Mouse (Mus musculus): ENCODE results near the gene Tnks2. TPM values are rescaled to one million over a fixed set of nuclear protein-coding genes. Genes with fewer than 3 reads are reported as not detected.
"Not testable (repeated sequence)": the region's sequence is repeated elsewhere in the genome, so short reads cannot be mapped to it uniquely, and the experiment has no call there.

Tnks2 gene
- polyA plus RNA-seq, 1 experiment from 2014 or later: 48.4 TPM

DNA sequence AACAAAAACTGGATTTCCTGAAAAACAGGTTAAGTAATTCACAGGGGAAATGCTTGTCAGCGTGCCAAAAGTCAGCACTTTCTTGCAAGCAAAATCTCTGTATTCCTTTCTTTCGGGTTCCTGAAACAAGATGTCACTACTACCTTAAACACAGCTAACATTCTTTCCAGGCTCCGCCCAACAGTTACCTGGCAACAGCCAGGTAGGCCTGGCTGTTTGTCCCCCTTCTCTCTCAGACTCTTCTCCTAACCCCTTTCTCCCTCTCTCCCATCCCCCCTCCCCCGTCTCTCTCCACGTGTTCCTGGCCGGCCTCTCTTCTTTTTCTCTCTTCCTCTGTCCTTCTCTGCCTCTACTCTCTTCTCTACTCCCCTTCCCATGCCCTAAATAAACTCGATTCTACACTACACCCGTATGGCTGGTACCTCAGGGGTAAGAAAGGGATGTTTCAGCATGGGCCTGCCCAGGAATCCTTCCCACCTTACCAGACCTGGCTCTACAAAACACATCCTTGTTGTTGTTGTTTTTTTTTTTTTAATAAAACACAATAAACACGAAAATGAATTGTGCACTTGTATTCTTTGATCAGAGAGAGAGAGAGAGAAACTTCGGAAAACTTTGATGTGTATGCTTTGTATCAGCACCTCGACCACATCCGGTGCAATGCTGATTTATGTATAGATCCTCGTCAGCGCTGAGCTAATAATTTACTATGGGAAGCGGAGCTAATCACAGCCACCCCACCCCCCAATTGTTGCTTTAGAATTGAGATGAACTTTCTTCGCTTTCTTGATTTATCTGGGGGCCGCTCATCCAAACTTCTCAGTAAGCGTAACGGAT lies 863 bp upstream of the Tnks2 start:
- H3K9ac ChIP-seq: peak overlapping the region; percentile 99
- WGBS: 8% methylated on average over 19 of the region's 19 CpGs
- H3K27me3 ChIP-seq: no peaks in the 10 kb centered on the region
- peak overlapping the region; percentile 90 for H3K4me2 ChIP-seq
- peaks cover 36% of the 10 kb centered on the region for H3K4me1 ChIP-seq (replicated peaks)
- H3K4me3 ChIP-seq: peak overlapping the region; percentile 99
- H3K9me3 ChIP-seq: no peaks in the 10 kb centered on the region
- peak; percentile 34; the same call in 1 of the 2 replicates for ATAC-seq (ENCODE audit: low read depth)
- peaks cover 1% of the 10 kb centered on the region; the same call in 1 of the 2 replicates for H3K36me3 ChIP-seq
- H3K27ac ChIP-seq (replicated peaks): peak overlapping the region; percentile 97

DNA sequence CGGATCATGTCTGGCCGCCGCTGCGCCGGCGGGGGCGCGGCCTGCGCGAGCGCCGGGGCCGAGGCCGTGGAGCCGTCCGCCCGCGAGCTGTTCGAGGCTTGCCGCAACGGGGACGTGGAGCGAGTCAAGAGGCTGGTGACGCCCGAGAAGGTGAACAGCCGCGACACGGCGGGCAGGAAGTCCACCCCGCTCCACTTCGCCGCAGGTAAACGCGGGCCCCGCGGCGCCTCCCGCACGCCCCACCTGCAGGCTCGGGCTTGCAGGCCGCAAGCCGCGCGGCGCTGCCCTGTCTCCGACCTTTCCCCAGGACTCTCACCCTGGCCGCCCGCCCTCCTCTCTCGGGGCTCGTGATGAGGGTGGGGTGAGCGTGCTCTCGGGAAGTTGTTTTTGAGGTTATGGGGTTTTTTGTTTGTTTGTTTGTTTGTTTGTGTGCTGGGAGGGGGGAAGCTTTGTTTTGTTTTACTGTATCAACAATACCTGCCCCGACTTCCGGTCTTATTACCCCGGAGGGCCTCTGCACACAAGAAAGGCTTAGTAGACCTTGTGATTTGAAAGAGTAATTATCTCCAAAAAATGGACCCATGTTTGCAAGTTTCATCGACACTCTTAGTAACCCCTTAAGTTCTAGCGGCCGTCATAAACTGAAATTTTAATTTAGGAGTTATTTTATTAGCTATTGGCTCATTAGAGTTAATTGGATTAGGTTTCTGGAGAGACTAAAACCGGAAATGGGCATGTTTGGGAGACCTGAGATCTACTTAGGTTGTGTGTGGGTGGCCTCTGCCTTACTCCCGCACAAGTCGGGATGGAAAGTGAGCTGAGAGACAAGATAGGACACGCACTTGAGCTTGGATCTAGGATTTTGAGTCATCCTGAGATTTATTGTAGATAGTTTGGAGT lies 750 bp downstream of the Tnks2 start:
- WGBS: under 1% methylated on average over 62 of the region's 62 CpGs
- Histone ChIP-seq H3K4me2 (peak overlapping the region; percentile 90), H3K27me3 (no peaks in the 10 kb centered on the region), H3K9me3 (no peaks in the 10 kb centered on the region), H3K36me3 (peaks cover 6% of the 10 kb centered on the region; the same call in 1 of the 2 replicates), H3K4me1 (replicated peaks) (peaks cover 46% of the 10 kb centered on the region), H3K27ac (replicated peaks) (peak overlapping the region; percentile 97), H3K9ac (peak overlapping the region; percentile 99), H3K4me3 (peak overlapping the region; percentile 99)
- ATAC-seq (ENCODE audit: low read depth): peak; percentile 74

DNA sequence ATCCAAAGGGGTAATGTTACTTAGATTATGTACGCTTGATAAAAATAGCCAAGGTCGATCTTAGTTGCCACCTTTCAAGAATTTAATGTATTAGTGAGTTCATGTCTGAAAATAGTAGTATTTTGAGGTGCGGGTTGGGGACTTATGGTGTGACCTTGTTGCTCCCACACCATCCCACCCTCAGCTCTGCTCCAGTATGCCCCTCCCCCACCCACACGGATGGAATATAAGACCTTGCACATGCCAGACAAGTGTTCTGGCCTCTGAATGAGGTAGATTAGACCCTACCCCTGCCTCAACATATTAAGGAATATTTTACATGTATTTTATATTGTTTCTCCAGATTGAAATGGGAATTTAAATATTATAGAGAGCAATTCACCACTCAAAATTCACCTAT lies 2.0 kb downstream of the Tnks2 start:
- Histone ChIP-seq H3K27ac (replicated peaks) (no peak overlapping the region), H3K36me3 (peaks cover 6% of the 10 kb centered on the region; the same call in 1 of the 2 replicates), H3K4me3 (peak overlapping the region; percentile 99), H3K4me1 (replicated peaks) (peaks cover 46% of the 10 kb centered on the region), H3K9me3 (no peaks in the 10 kb centered on the region), H3K27me3 (no peaks in the 10 kb centered on the region), H3K9ac (peak overlapping the region; percentile 61), H3K4me2 (peak overlapping the region; percentile 90)
- 52% methylated on average over 4 of the region's 4 CpGs for WGBS
- ATAC-seq (ENCODE audit: low read depth): no peak

DNA sequence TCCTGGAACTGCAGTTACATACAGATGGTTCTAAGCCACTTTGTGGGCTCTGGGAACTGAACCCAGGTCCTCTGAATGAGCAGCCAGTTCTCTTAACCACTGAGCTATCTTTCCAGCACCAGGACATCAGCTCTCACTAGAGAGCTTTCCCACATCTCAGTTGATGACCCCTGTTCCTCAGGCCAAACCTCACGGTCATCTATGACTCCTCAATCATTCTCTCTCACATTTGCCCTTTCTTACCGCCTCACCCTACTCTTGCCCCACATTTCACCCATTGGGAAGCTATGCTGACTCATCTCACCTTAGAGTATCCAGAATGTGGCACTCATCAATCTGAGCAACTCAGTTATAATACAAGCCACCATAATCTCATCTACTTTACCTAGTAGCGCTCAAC lies 6.3 kb downstream of the Tnks2 start:
- WGBS: 94% methylated on average over 3 of the region's 3 CpGs
- peaks cover 19% of the 10 kb centered on the region for H3K36me3 ChIP-seq
- H3K9ac ChIP-seq: no peak overlapping the region
- no peak for ATAC-seq (ENCODE audit: low read depth)
- no peaks in the 10 kb centered on the region for H3K9me3 ChIP-seq
- no peak overlapping the region for H3K27ac ChIP-seq (replicated peaks)
- no peaks in the 10 kb centered on the region for H3K27me3 ChIP-seq
- peaks cover 44% of the 10 kb centered on the region for H3K4me1 ChIP-seq (replicated peaks)
- no peak overlapping the region for H3K4me3 ChIP-seq
- H3K4me2 ChIP-seq: no peak overlapping the region

DNA sequence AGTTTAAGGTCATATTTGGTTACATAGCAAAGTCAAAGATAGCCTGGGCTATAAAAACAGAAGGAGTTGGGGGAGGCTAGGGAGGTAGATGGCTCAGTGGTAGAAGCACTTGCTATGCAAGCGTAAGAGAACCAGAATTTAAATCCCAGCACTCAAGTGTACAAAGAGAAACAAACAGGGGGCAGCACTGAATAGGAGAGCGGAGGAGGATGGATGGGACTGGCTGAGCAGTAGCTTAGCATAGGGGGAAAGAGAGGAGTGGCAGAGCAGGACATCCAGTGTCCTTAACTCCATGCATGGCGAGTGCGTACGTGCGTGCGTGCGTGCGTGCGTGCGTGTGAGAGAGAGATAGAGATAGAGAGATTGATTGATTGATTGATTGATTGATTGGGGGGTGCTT lies 9.8 kb downstream of the Tnks2 start:
- ATAC-seq (ENCODE audit: low read depth): no peak
- H3K9me3 ChIP-seq: no peaks in the 10 kb centered on the region
- 0 out of 2 replicates have a peak, but pooled peaks cover 15% of the 10 kb centered on the region for H3K4me1 ChIP-seq (replicated peaks)
- H3K36me3 ChIP-seq: peaks cover 45% of the 10 kb centered on the region
- H3K4me2 ChIP-seq: no peak overlapping the region
- H3K27me3 ChIP-seq: no peaks in the 10 kb centered on the region
- H3K27ac ChIP-seq (replicated peaks): no peak overlapping the region
- no peak overlapping the region for H3K4me3 ChIP-seq
- 92% methylated on average over 11 of the region's 11 CpGs for WGBS
- H3K9ac ChIP-seq: no peak overlapping the region

DNA sequence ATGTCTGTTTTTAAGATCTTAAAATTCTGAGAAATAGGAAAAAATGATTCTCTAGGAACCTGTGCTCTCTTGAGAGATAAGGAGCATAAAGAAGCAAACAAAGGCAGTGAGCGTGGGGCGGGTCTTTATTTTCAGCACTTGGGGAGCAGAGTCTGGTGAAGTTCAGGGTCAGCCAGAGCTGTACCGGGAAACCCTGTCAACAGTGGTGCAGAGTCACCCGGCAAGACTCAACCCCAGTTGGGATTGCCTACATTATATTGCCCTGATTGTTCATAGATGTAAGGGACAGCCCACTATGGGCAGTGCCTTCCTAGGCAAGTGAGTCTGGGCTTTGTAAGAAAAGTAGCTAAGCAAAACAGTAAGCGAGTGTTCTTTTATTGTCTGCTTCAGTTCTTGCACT lies 11.9 kb downstream of the Tnks2 start:
- no peak for ATAC-seq (ENCODE audit: low read depth)
- 81% methylated on average over 5 of the region's 5 CpGs for WGBS
- Histone ChIP-seq H3K27me3 (no peaks in the 10 kb centered on the region), H3K9me3 (no peaks in the 10 kb centered on the region), H3K27ac (replicated peaks) (no peak overlapping the region), H3K9ac (no peak overlapping the region), H3K4me1 (replicated peaks) (0 out of 2 replicates have a peak, but pooled peaks cover 10% of the 10 kb centered on the region), H3K4me3 (no peak overlapping the region), H3K36me3 (peaks cover 61% of the 10 kb centered on the region), H3K4me2 (no peak overlapping the region)

DNA sequence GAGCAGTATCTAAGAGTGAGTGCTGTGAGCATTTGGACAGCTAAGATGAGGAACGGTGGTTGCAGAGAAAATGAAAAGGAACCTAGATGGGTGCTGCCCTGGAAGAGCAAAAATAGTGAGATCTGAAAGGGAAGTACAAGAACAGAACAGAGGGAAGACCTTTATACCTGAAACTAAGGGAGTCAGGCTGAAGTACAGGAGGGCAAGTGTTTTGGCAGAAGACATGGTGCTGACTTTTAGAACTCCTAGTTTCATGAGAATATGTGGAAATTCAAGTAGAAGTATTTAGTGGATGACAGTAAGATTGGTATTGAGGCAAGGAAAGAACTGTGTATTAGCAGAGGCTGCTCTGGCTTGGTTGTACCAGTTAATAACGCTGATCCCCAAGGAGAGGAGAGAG lies 19.8 kb downstream of the Tnks2 start:
- H3K9ac ChIP-seq: no peak overlapping the region
- ATAC-seq (ENCODE audit: low read depth): no peak
- H3K4me2 ChIP-seq: no peak overlapping the region
- WGBS: 95% methylated on average over 2 of the region's 2 CpGs
- H3K9me3 ChIP-seq: no peaks in the 10 kb centered on the region
- H3K4me3 ChIP-seq: no peak overlapping the region
- H3K27ac ChIP-seq (replicated peaks): no peak overlapping the region
- peaks cover 87% of the 10 kb centered on the region for H3K36me3 ChIP-seq
- no peaks in the 10 kb centered on the region for H3K4me1 ChIP-seq (replicated peaks)
- no peaks in the 10 kb centered on the region for H3K27me3 ChIP-seq

DNA sequence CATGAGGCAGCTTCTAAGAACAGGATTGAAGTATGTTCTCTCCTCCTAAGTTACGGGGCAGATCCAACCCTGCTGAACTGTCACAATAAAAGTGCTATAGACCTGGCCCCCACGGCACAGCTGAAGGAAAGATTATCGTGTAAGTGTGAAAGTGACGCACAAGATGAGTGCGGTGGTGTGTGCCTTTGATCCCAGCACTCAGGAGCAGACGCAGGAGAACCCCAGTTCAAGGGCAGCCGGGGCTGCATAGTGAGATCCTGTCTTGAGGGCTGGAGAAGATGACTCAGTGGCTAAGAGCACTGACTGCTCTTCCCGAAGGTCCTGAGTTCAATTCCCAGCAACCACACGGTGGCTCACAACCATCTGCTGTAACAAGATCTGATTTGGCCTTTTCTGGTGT lies 23.8 kb downstream of the Tnks2 start:
- no peak overlapping the region for H3K4me3 ChIP-seq
- H3K36me3 ChIP-seq: peaks cover 87% of the 10 kb centered on the region

DNA sequence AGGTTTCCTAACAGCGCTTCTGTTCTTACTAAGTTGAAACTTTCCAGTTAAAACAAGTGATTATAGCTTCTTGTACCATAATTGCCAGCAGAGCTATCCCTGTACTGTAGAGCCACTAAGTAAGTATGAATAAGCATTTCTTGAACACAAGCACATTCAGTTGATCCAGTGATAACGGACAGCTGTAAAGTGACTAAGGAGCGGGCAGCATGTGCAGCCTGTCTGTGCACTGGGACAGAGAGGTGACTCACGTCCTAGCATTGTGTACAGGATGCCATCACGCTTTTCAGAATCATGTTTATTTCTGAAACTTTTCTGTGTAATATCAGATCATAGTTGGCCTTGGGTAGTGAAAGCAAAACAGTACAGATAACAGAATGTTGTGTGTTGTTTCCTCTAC lies 26.4 kb downstream of the Tnks2 start:
- Histone ChIP-seq H3K27me3 (no peaks in the 10 kb centered on the region), H3K4me3 (no peak overlapping the region), H3K4me1 (replicated peaks) (no peaks in the 10 kb centered on the region), H3K9ac (no peak overlapping the region), H3K9me3 (no peaks in the 10 kb centered on the region), H3K36me3 (peaks cover 85% of the 10 kb centered on the region), H3K27ac (replicated peaks) (no peak overlapping the region), H3K4me2 (no peak overlapping the region)
- 94% methylated on average over 5 of the region's 5 CpGs for WGBS
- no peak for ATAC-seq (ENCODE audit: low read depth)

More for the DNA sequence above, 23.8 kb downstream of the Tnks2 start:
- no peak overlapping the region for H3K4me2 ChIP-seq
- H3K4me1 ChIP-seq (replicated peaks): no peaks in the 10 kb centered on the region
- H3K9ac ChIP-seq: no peak overlapping the region
- H3K9me3 ChIP-seq: no peaks in the 10 kb centered on the region
- no peak overlapping the region for H3K27ac ChIP-seq (replicated peaks)
- H3K27me3 ChIP-seq: no peaks in the 10 kb centered on the region
- no peak for ATAC-seq (ENCODE audit: low read depth)
- 89% methylated on average over 9 of the region's 9 CpGs for WGBS

DNA sequence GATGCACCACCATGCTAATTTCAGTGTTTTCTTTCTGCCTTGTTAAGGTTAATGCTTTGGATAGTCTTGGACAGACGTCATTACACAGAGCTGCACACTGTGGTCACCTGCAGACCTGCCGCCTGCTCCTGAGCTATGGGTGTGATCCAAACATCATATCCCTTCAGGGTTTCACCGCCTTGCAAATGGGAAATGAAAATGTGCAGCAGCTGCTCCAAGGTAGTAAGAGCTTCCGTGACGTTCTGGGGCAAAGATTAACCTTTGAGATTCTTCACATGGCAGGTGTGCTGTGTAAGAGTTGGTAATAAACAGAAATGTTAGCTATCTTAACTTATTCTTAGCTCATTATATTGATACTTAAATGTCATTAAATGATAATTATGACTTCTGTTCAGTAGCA lies 31.9 kb downstream of the Tnks2 start:
- Histone ChIP-seq H3K4me2 (no peak overlapping the region), H3K27ac (replicated peaks) (no peak overlapping the region), H3K36me3 (peaks cover 86% of the 10 kb centered on the region), H3K27me3 (no peaks in the 10 kb centered on the region), H3K9me3 (no peaks in the 10 kb centered on the region), H3K4me3 (no peak overlapping the region), H3K9ac (no peak overlapping the region), H3K4me1 (replicated peaks) (no peaks in the 10 kb centered on the region)
- 90% methylated on average over 5 of the region's 5 CpGs for WGBS
- ATAC-seq (ENCODE audit: low read depth): no peak

DNA sequence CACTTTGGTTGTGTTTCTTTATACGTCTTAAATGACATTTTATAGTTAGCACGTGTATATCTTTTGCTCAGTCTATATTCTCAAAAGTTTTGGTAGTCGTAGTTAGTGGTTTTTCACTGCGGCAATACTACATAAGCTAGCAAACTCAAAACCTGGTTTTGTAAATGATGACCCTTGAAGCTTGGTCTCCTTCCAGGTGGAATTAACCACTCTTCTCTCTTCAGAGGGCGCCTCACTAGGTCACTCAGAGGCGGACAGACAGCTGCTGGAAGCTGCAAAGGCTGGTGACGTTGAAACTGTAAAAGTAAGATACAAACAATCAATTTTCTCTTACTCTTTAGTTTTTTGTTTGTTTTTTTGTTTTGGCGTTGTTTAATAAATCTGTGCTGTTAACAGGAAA lies 33.4 kb downstream of the Tnks2 start:
- Histone ChIP-seq H3K4me1 (replicated peaks) (no peaks in the 10 kb centered on the region), H3K4me2 (no peak overlapping the region), H3K27me3 (no peaks in the 10 kb centered on the region), H3K4me3 (no peak overlapping the region), H3K9ac (no peak overlapping the region), H3K27ac (replicated peaks) (no peak overlapping the region), H3K9me3 (no peaks in the 10 kb centered on the region), H3K36me3 (peaks cover 85% of the 10 kb centered on the region)
- ATAC-seq (ENCODE audit: low read depth): no peak
- 91% methylated on average over 8 of the region's 8 CpGs for WGBS

DNA sequence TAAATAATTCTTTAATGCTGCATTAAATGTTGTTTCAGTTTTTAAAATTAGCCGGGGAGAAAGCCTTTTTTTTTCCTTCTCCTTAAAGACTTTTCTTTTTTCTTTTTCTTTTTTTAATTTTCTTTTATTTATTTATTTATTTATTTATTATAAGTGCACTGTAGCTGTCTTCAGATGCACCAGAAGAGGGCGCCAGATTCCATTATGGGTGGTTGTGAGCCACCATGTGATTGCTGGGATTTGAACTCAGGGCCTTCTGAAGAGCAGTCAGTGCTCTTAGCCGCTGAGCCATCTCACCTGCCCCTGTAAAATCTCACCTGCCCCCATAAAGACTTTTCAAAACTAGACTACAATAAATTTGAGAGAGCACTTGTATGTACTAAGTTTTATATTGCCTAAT lies 34.6 kb downstream of the Tnks2 start:
- H3K9ac ChIP-seq; ATAC-seq (ENCODE audit: low read depth); H3K9me3 ChIP-seq; H3K4me1 ChIP-seq (replicated peaks); H3K4me3 ChIP-seq; H3K27me3 ChIP-seq; H3K4me2 ChIP-seq; H3K27ac ChIP-seq (replicated peaks): not testable (repeated sequence)
- WGBS: 76% methylated on average over 3 of the region's 3 CpGs
- H3K36me3 ChIP-seq: peaks cover 85% of the 10 kb centered on the region

Data from neural tube, embryonic 13.5 days (tissue).